Mouse (Mus musculus) hindbrain, embryonic 12.5 days (tissue): ENCODE measurements at regions not wholly inside any gene's neighbourhood (a gene's known extent, or its start where the extent isn't known, plus 50 kb on each side); places are given as distances from the start of the nearest gene placed in this dataset.

Experiments
- ATAC-seq: fragments of 200-750 bp; cut with Nextera tagmentation; 2 replicates; pipeline ENCODE4 v1.8.0; 2017; ENCODE audit warnings: moderate TSS enrichment; ENCODE audit not compliant: low FRiP score
- H3K27ac ChIP-seq: fragments of 300-500 bp; sonication (generic); 2 replicates; pipeline ENCODE4 v1.5.1; 2016; ENCODE audit warnings: mild to moderate bottlenecking
- H3K27me3 ChIP-seq: fragments of 300-500 bp; sonication (generic); 2 replicates; pipeline ENCODE4 v1.6.1; 2016; ENCODE audit warnings: mild to moderate bottlenecking
- H3K36me3 ChIP-seq: fragments of 300-500 bp; sonication (generic); 2 replicates; pipeline ENCODE4 v1.6.1; 2016; ENCODE audit warnings: mild to moderate bottlenecking
- H3K4me1 ChIP-seq: fragments of 300-500 bp; sonication (generic); 2 replicates; pipeline ENCODE4 v1.6.1; 2016
- H3K4me2 ChIP-seq: fragments of 300-500 bp; sonication (generic); replicated peaks from 2 replicates; pipeline ENCODE4 v1.6.1; 2016; ENCODE audit warnings: mild to moderate bottlenecking
- H3K4me3 ChIP-seq: fragments of 300-500 bp; sonication (generic); 2 replicates; pipeline ENCODE4 v1.5.1; 2016; ENCODE audit warnings: mild to moderate bottlenecking
- H3K9ac ChIP-seq: fragments of 300-500 bp; sonication (generic); 2 replicates; pipeline ENCODE4 v1.6.1; 2016; ENCODE audit warnings: mild to moderate bottlenecking, moderate library complexity
- H3K9me3 ChIP-seq: fragments of 300-500 bp; sonication (generic); replicated peaks from 2 replicates; pipeline ENCODE4 v1.6.1; 2016; ENCODE audit warnings: mild to moderate bottlenecking
- WGBS: fragments of 180-500 bp; shearing (Covaris S2); methylation state at CpG from one replicate; pipeline ENCODE4 v1.1.7; 2016; 5-methylcytosine and 5-hydroxymethylcytosine counted together

GRCm38 (mm10) chr14:114425475-114425874 lies 666.5 kb upstream of the Gpc5 start:
- H3K9ac ChIP-seq = no peak overlapping the region
- no peaks in the 10 kb centered on the region for H3K36me3 ChIP-seq
- no peak overlapping the region for H3K4me3 ChIP-seq
- no peaks in the 10 kb centered on the region for H3K4me1 ChIP-seq
- 77% methylated on average over 2 of the region's 2 CpGs for WGBS
- no peak for ATAC-seq
- H3K4me2 ChIP-seq = no peak overlapping the region
- no peaks in the 10 kb centered on the region for H3K9me3 ChIP-seq
- H3K27me3 ChIP-seq = no peaks in the 10 kb centered on the region
- H3K27ac ChIP-seq = no peak overlapping the region
